Mouse (Mus musculus) CD4-positive helper T cell, adult 2 months (primary cell): ENCODE measurements at regions not wholly inside any gene's neighbourhood (a gene's known extent, or its start where the extent isn't known, plus 50 kb on each side); places are given as distances from the start of the nearest gene placed in this dataset.

Source experiments
- DNase-seq: peaks from one replicate; pipeline ENCODE4 v3.0.0-alpha.2; 2012; ENCODE audit warnings: low read depth, missing footprints, low spot score

- DNase-seq = no peak
Measured at GRCm38 (mm10) chr7:73319004-73319403, 56.3 kb upstream of the Rgma start.

- no peak for DNase-seq
Measured at GRCm38 (mm10) chr7:73319994-73320393, 55.3 kb upstream of the Rgma start.

GRCm38 (mm10) chr7:73322466-73323151, 52.7 kb upstream of the Rgma start:
- DNase-seq = no peak

GRCm38 (mm10) chr7:73323556-73323955, 51.8 kb upstream of the Rgma start:
- no peak for DNase-seq

GRCm38 (mm10) chr7:73325503-73325902, 49.8 kb upstream of the Rgma start:
- no peak for DNase-seq
